ENCODE assay signal across 13 mouse cellular contexts in genomic region chr16:35271572-35271971, GRCm38 (mm10).
DNase-seq lines count a peak whose midpoint lies in the region; ATAC-seq and TF ChIP-seq lines count a peak whose summit lies in the region.
"Had no signal": no experiment of that assay in that cellular context is flagged by ENCODE, and none has a peak within 500 bp of the region (broad histone marks: within the 10 kb centered on the region; RNA-seq: fewer than 3 reads in every experiment).

No protein-coding gene starts in this region.

- H3K27ac ChIP-seq in layer of hippocampus, adult 2 months: no peak overlapping the region
- no peak overlapping the region for H3K27ac ChIP-seq in forebrain, embryonic 12.5 days
- H3K27ac ChIP-seq: embryonic facial prominence, embryonic 12.5 days; limb, embryonic 12.5 days had no signal

- no peak for DNase-seq in layer of hippocampus, adult 2 months (ENCODE audit: low spot score in 2 of 2)
- no peak for DNase-seq in layer of hippocampus, adult 18-20 months (ENCODE audit: low spot score in 2 of 2)
- peak; percentile 20 for DNase-seq in 3134 (ENCODE audit: extremely low read depth, insufficient read length, low spot score)
- peak; percentile 47 for DNase-seq in ES-CJ7 (ENCODE audit: low read depth, low spot score)
- DNase-seq in adrenal gland, postnatal 36 days: no peak
- no peak for DNase-seq in left cerebral cortex, postnatal 10 days (ENCODE audit: extremely low spot score in 1 of 2, low spot score in 2 of 2)
- no peak for DNase-seq in heart, postnatal 36 days
- DNase-seq: cerebellum, adult 11-12 months; lung, postnatal 4 days had no signal

- peak; percentile 65 for TF ChIP-seq CTCF in layer of hippocampus, adult 2 months (conservative IDR thresholded peaks at IDR 0.05)

- no peak overlapping the region for H3K4me2 ChIP-seq in forebrain, embryonic 12.5 days
- H3K4me2 ChIP-seq: embryonic facial prominence, embryonic 12.5 days; heart, embryonic 12.5 days; limb, embryonic 12.5 days had no signal

- H3K9ac ChIP-seq in forebrain, embryonic 12.5 days: no peak overlapping the region
- H3K9ac ChIP-seq: embryonic facial prominence, embryonic 12.5 days; heart, embryonic 12.5 days; limb, embryonic 12.5 days had no signal

- 36% methylated on average over 4 of the region's 4 CpGs for WGBS in forebrain, embryonic 12.5 days

- intact Hi-C loops in left cerebral cortex, postnatal 10 days (cut with DNase I): loop anchor here (2.0 to 5.0 kb wide), 2 partner anchors 117 to 214 kb away; partner anchors contain the start of gene Adcy5
- intact Hi-C loops in heart, postnatal 36 days (cut with DNase I): loop anchor here (2.0 kb wide), 1 partner anchor 215 kb away; no protein-coding TSS in a partner anchor

- no peaks in the 10 kb centered on the region for H3K9me3 ChIP-seq in forebrain, embryonic 12.5 days
- H3K9me3 ChIP-seq: embryonic facial prominence, embryonic 12.5 days; heart, embryonic 12.5 days; limb, embryonic 12.5 days had no signal

- no peak overlapping the region for H3K4me3 ChIP-seq in layer of hippocampus, adult 2 months
- no peak overlapping the region for H3K4me3 ChIP-seq in forebrain, embryonic 12.5 days (replicated peaks)
- H3K4me3 ChIP-seq: embryonic facial prominence, embryonic 12.5 days; heart, embryonic 12.5 days; limb, embryonic 12.5 days had no signal

- H3K27me3 ChIP-seq in forebrain, embryonic 12.5 days: peaks cover 5% of the 10 kb centered on the region; the same call in 1 of the 2 replicates

- ATAC-seq in forebrain, embryonic 12.5 days (ENCODE audit: low FRiP score): peak; percentile 51; the same call in 1 of the 2 replicates

- no peaks in the 10 kb centered on the region for H3K36me3 ChIP-seq in forebrain, embryonic 12.5 days (replicated peaks)
- H3K36me3 ChIP-seq: embryonic facial prominence, embryonic 12.5 days; heart, embryonic 12.5 days; limb, embryonic 12.5 days had no signal

- H3K4me1 ChIP-seq in forebrain, embryonic 12.5 days: peaks cover 9% of the 10 kb centered on the region; the same call in 1 of the 2 replicates
- H3K4me1 ChIP-seq: embryonic facial prominence, embryonic 12.5 days had no signal

Comparison
In these comparisons a context has a peak if more than half of its experiments do, and no peak if none do; other contexts are left out.
1. DNase-seq: peak in 3134 (single experiment) and ES-CJ7 (single experiment); none in layer of hippocampus, adult 2 months (0 of 2), layer of hippocampus, adult 18-20 months (0 of 2), adrenal gland, postnatal 36 days (0 of 2), left cerebral cortex, postnatal 10 days (0 of 2) and heart, postnatal 36 days (0 of 2).